Mouse (Mus musculus) stomach, embryonic 15.5 days (tissue): ENCODE measurements around the gene Sesn1. TPM values are rescaled to one million over a fixed set of nuclear protein-coding genes. Genes with fewer than 3 reads are reported as not detected.

ENCODE experiments used
- ATAC-seq: fragments of 200-750 bp; cut with Nextera tagmentation; 2 replicates; pipeline ENCODE4 v1.8.0; 2017; ENCODE audit warnings: low read depth, moderate number of reproducible peaks, moderate TSS enrichment; ENCODE audit not compliant: insufficient read depth, low FRiP score
- H3K27ac ChIP-seq: fragments of 300-500 bp; sonication (generic); 2 replicates; pipeline ENCODE4 v1.5.1; 2015; ENCODE audit warnings: mild to moderate bottlenecking, inconsistent platforms
- H3K27me3 ChIP-seq: fragments of 300-500 bp; sonication (generic); replicated peaks from 2 replicates; pipeline ENCODE4 v1.6.1; 2015; ENCODE audit warnings: inconsistent platforms
- H3K36me3 ChIP-seq: fragments of 300-500 bp; sonication (generic); 2 replicates; pipeline ENCODE4 v1.6.1; 2015; ENCODE audit warnings: inconsistent platforms
- H3K4me1 ChIP-seq: fragments of 300-500 bp; sonication (generic); 2 replicates; pipeline ENCODE4 v1.6.1; 2015; ENCODE audit warnings: inconsistent platforms
- H3K4me2 ChIP-seq: fragments of 300-500 bp; sonication (generic); 2 replicates; pipeline ENCODE4 v1.6.1; 2015; ENCODE audit warnings: mild to moderate bottlenecking, inconsistent platforms
- H3K4me3 ChIP-seq: fragments of 300-500 bp; sonication (generic); replicated peaks from 2 replicates; pipeline ENCODE4 v1.5.1; 2015; ENCODE audit warnings: inconsistent platforms
- H3K9ac ChIP-seq: fragments of 300-500 bp; sonication (generic); 2 replicates; pipeline ENCODE4 v1.6.1; 2015; ENCODE audit warnings: inconsistent platforms
- H3K9me3 ChIP-seq: fragments of 300-500 bp; sonication (generic); 2 replicates; pipeline ENCODE4 v1.6.1; 2016; ENCODE audit warnings: inconsistent platforms
- whole genome bisulfite sequencing: fragments of 180-500 bp; shearing (Covaris S2); methylation state at CpG from one replicate; pipeline ENCODE4 v1.1.7; 2015; 5-methylcytosine and 5-hydroxymethylcytosine counted together
- polyA plus RNA-seq: library from polyadenylated mRNA; unstranded; fragments of >200 nt; fragmentation: Nextera tagmentation; extraction: Ambion mirVana; gene quantifications from 2 replicates; pipeline ENCODE4 v1.2.1, GENCODE M21; 2015

Gene Sesn1
- polyA plus RNA-seq, 1 experiment from 2014 or later, result 33.3 TPM

DNA sequence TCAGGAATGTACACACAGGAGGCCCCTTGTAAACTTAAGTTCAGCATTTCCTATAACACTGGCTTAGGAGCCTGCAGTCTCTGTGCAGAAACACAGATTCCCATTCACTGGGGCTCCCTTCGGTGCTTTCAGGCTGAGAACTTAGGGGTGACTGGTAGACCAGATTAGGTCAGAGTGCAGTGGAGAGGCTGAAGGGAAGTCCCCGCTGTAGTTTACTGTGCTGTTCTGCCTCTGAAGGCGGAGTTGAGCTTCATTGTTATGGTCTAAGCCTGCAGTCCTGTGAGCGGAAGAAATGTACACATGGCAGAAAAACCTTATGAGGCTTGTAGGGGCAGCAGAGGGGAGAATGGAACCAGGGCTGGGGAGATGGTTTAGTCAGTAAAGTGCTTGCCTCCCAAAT is 29.2 kb downstream of the Sesn1 start:
- Histone ChIP-seq H3K9ac (no peak overlapping the region), H3K36me3 (no peaks in the 10 kb centered on the region), H3K27me3 (no peaks in the 10 kb centered on the region), H3K4me2 (no peak overlapping the region), H3K4me3 (no peak overlapping the region), H3K9me3 (no peaks in the 10 kb centered on the region), H3K27ac (no peak overlapping the region), H3K4me1 (no peaks in the 10 kb centered on the region)
- 63% methylated on average over 4 of the region's 4 CpGs for WGBS
- ATAC-seq, result no peak

GRCm38 (mm10) chr10:41847737-41848136 is 38.0 kb downstream of the Sesn1 start:
- Histone ChIP-seq H3K9me3 (no peaks in the 10 kb centered on the region), H3K4me2 (no peak overlapping the region), H3K36me3 (0 out of 2 replicates have a peak, but pooled peaks cover 3% of the 10 kb centered on the region), H3K4me1 (no peaks in the 10 kb centered on the region), H3K27me3 (no peaks in the 10 kb centered on the region), H3K4me3 (no peak overlapping the region), H3K9ac (no peak overlapping the region), H3K27ac (no peak overlapping the region)
- no peak for ATAC-seq
- WGBS, result 95% methylated on average over 8 of the region's 8 CpGs

GRCm38 (mm10) chr10:41848721-41849120 is 39.0 kb downstream of the Sesn1 start:
- no peak for ATAC-seq
- no peak overlapping the region for H3K27ac ChIP-seq
- WGBS, result 88% methylated on average over 2 of the region's 2 CpGs
- 0 out of 2 replicates have a peak, but pooled peaks cover 3% of the 10 kb centered on the region for H3K36me3 ChIP-seq
- no peak overlapping the region for H3K9ac ChIP-seq
- no peaks in the 10 kb centered on the region for H3K4me1 ChIP-seq
- no peak overlapping the region for H3K4me3 ChIP-seq
- no peak overlapping the region for H3K4me2 ChIP-seq
- no peaks in the 10 kb centered on the region for H3K27me3 ChIP-seq
- no peaks in the 10 kb centered on the region for H3K9me3 ChIP-seq

- Histone ChIP-seq H3K27ac (no peak overlapping the region), H3K4me3 (no peak overlapping the region), H3K4me2 (no peak overlapping the region), H3K4me1 (no peaks in the 10 kb centered on the region), H3K9me3 (no peaks in the 10 kb centered on the region), H3K36me3 (no peaks in the 10 kb centered on the region), H3K9ac (no peak overlapping the region), H3K27me3 (no peaks in the 10 kb centered on the region)
- ATAC-seq, result no peak
Observed at GRCm38 (mm10) chr10:41859820-41860219, 50.1 kb downstream of the Sesn1 start.

GRCm38 (mm10) chr10:41860275-41860688 is 50.5 kb downstream of the Sesn1 start:
- Histone ChIP-seq H3K9me3 (no peaks in the 10 kb centered on the region), H3K27ac (no peak overlapping the region), H3K4me1 (no peaks in the 10 kb centered on the region), H3K27me3 (no peaks in the 10 kb centered on the region), H3K36me3 (no peaks in the 10 kb centered on the region), H3K4me3 (no peak overlapping the region), H3K9ac (no peak overlapping the region), H3K4me2 (no peak overlapping the region)
- 80% methylated on average over 2 of the region's 2 CpGs for WGBS
- no peak for ATAC-seq

GRCm38 (mm10) chr10:41863053-41863452 is 53.3 kb downstream of the Sesn1 start:
- 64% methylated on average over 2 of the region's 2 CpGs for WGBS
- H3K36me3 ChIP-seq, result no peaks in the 10 kb centered on the region
- no peak overlapping the region for H3K27ac ChIP-seq
- 0 out of 2 replicates have a peak, but pooled peaks cover 3% of the 10 kb centered on the region for H3K4me1 ChIP-seq
- no peaks in the 10 kb centered on the region for H3K27me3 ChIP-seq
- no peak overlapping the region for H3K4me2 ChIP-seq
- H3K9ac ChIP-seq, result no peak overlapping the region
- no peaks in the 10 kb centered on the region for H3K9me3 ChIP-seq
- ATAC-seq, result no peak
- H3K4me3 ChIP-seq, result no peak overlapping the region

- Histone ChIP-seq H3K27me3 (no peaks in the 10 kb centered on the region), H3K27ac (no peak overlapping the region), H3K4me1 (0 out of 2 replicates have a peak, but pooled peaks cover 3% of the 10 kb centered on the region), H3K9me3 (no peaks in the 10 kb centered on the region), H3K4me3 (no peak overlapping the region), H3K36me3 (no peaks in the 10 kb centered on the region), H3K9ac (no peak overlapping the region), H3K4me2 (no peak overlapping the region)
- no peak for ATAC-seq
- WGBS, result 39% methylated on average over 3 of the region's 3 CpGs
Observed at GRCm38 (mm10) chr10:41866069-41866837, 56.5 kb downstream of the Sesn1 start.

- H3K4me3 ChIP-seq, result no peak overlapping the region
- H3K4me1 ChIP-seq, result 0 out of 2 replicates have a peak, but pooled peaks cover 3% of the 10 kb centered on the region
- no peaks in the 10 kb centered on the region for H3K36me3 ChIP-seq
- no peaks in the 10 kb centered on the region for H3K27me3 ChIP-seq
- no peaks in the 10 kb centered on the region for H3K9me3 ChIP-seq
- H3K4me2 ChIP-seq, result no peak overlapping the region
- no peak for ATAC-seq
- no peak overlapping the region for H3K27ac ChIP-seq
- H3K9ac ChIP-seq, result no peak overlapping the region
Observed at GRCm38 (mm10) chr10:41866838-41867154, 57.1 kb downstream of the Sesn1 start.

GRCm38 (mm10) chr10:41867956-41868355 is 58.2 kb downstream of the Sesn1 start:
- no peak for ATAC-seq
- 71% methylated on average over 5 of the region's 5 CpGs for WGBS

DNA sequence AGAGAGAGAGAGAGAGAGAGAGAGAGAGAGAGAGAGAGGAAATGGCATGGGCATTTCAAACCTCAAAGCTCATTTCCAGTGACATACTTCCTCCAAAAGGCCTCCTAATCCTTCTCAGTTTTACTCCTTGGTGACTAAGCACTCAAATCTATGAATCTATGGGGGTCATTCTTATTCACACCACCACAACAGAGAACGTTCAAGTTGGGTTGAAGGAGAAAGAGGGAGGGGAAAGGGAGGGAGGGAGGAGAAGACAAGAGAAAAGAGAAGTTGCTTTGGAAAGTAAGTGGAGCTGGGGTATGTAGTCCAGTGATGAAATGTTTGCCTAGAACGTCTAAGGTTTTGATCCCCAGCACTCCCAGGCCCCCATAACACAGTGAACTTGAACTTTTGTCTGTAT is 60.4 kb downstream of the Sesn1 start:
- Histone ChIP-seq H3K4me3 (no peak overlapping the region), H3K27ac (no peak overlapping the region), H3K9ac (no peak overlapping the region), H3K9me3 (no peaks in the 10 kb centered on the region), H3K4me1 (0 out of 2 replicates have a peak, but pooled peaks cover 3% of the 10 kb centered on the region), H3K36me3 (no peaks in the 10 kb centered on the region), H3K27me3 (no peaks in the 10 kb centered on the region), H3K4me2 (no peak overlapping the region)
- ATAC-seq, result no peak
- WGBS, result 37% methylated on average over 2 of the region's 2 CpGs

More at GRCm38 (mm10) chr10:41867956-41868355, 58.2 kb downstream of the Sesn1 start:
- H3K9me3 ChIP-seq, result no peaks in the 10 kb centered on the region
- H3K9ac ChIP-seq, result no peak overlapping the region
- H3K4me1 ChIP-seq, result 0 out of 2 replicates have a peak, but pooled peaks cover 3% of the 10 kb centered on the region
- no peak overlapping the region for H3K4me2 ChIP-seq
- no peak overlapping the region for H3K27ac ChIP-seq
- no peaks in the 10 kb centered on the region for H3K27me3 ChIP-seq
- H3K4me3 ChIP-seq, result no peak overlapping the region
- H3K36me3 ChIP-seq, result no peaks in the 10 kb centered on the region

GRCm38 (mm10) chr10:41871564-41871963 is 61.8 kb downstream of the Sesn1 start:
- no peak overlapping the region for H3K4me3 ChIP-seq
- H3K4me2 ChIP-seq, result no peak overlapping the region
- WGBS, result 52% methylated on average over 2 of the region's 2 CpGs
- no peaks in the 10 kb centered on the region for H3K36me3 ChIP-seq
- no peak overlapping the region for H3K9ac ChIP-seq
- ATAC-seq, result no peak
- H3K4me1 ChIP-seq, result 0 out of 2 replicates have a peak, but pooled peaks cover 2% of the 10 kb centered on the region
- no peaks in the 10 kb centered on the region for H3K9me3 ChIP-seq
- no peaks in the 10 kb centered on the region for H3K27me3 ChIP-seq
- no peak overlapping the region for H3K27ac ChIP-seq

DNA sequence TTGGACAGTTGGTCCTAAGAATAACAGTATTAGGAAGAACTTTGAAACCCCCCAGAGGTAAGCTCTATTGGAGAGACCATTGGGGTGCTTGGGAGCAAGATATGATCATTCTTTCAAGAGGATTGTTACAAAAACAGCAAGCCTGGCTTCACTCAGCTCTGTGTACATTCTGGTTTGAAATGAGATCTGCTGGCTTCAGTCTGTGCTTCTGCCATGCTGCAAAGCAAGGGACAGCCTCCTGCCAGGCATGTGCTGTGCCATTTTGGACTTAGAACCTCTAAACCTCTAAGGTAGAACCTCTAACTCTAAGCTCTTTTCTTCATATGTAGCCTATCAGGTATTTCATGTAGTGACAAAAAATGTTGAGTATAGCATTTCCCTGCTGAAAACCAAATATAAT is 65.9 kb downstream of the Sesn1 start:
- H3K4me3 ChIP-seq, result no peak overlapping the region
- H3K36me3 ChIP-seq, result no peaks in the 10 kb centered on the region
- no peak overlapping the region for H3K9ac ChIP-seq

GRCm38 (mm10) chr10:41878344-41878743 is 68.6 kb downstream of the Sesn1 start:
- Histone ChIP-seq H3K27ac (no peak overlapping the region), H3K9me3 (no peaks in the 10 kb centered on the region), H3K27me3 (no peaks in the 10 kb centered on the region), H3K9ac (no peak overlapping the region), H3K4me3 (no peak overlapping the region), H3K36me3 (no peaks in the 10 kb centered on the region), H3K4me2 (no peak overlapping the region), H3K4me1 (no peaks in the 10 kb centered on the region)
- ATAC-seq, result no peak
- WGBS, result 72% methylated on average over 11 of the region's 11 CpGs

More for the DNA sequence above, 65.9 kb downstream of the Sesn1 start:
- no peak for ATAC-seq
- no peak overlapping the region for H3K4me2 ChIP-seq
- H3K9me3 ChIP-seq, result no peaks in the 10 kb centered on the region
- H3K27ac ChIP-seq, result no peak overlapping the region
- no peaks in the 10 kb centered on the region for H3K4me1 ChIP-seq
- H3K27me3 ChIP-seq, result no peaks in the 10 kb centered on the region
